In genomic region chr2:71719387-71720034, GRCm38 (mm10) we compare ENCODE assay signal across 9 mouse cellular contexts. TPM values are rescaled to one million over a fixed set of nuclear protein-coding genes. Genes with fewer than 3 reads are reported as not detected.
DNase-seq lines count a peak whose midpoint lies in the region; ATAC-seq lines count a peak whose summit lies in the region.
"Had no signal": no experiment of that assay in that cellular context is flagged by ENCODE, and none has a peak within 500 bp of the region (broad histone marks: within the 10 kb centered on the region; RNA-seq: fewer than 3 reads in every experiment).

No protein-coding gene starts in this region.

- H3K4me2 ChIP-seq in heart, embryonic 12.5 days: no peak overlapping the region
- no peak overlapping the region for H3K4me2 ChIP-seq in hindbrain, embryonic 16.5 days (ENCODE audit: low read length)

- no peaks in the 10 kb centered on the region for H3K36me3 ChIP-seq in heart, embryonic 12.5 days
- no peaks in the 10 kb centered on the region for H3K36me3 ChIP-seq in hindbrain, embryonic 16.5 days (ENCODE audit: control insufficient read depth, insufficient read depth, low read length)
- H3K36me3 ChIP-seq: G1E had no signal

- H3K4me3 ChIP-seq in heart, embryonic 12.5 days: no peak overlapping the region
- H3K4me3 ChIP-seq in hindbrain, embryonic 16.5 days (ENCODE audit: low read length): no peak overlapping the region

- DNase-seq in heart, adult 8-10 months (ENCODE audit: low spot score): peak; percentile 27
- peak; percentile 21 for DNase-seq in right cerebral cortex, postnatal 4 days
- DNase-seq in right cerebral cortex, postnatal 25 days: no peak
- no peak for DNase-seq in T-cell, adult 2 months (ENCODE audit: low spot score)
- no peak for DNase-seq in adrenal gland, adult 8-10 months
- DNase-seq: thymus, adult 18-20 months had no signal

- H3K27me3 ChIP-seq in heart, embryonic 12.5 days (replicated peaks): no peaks in the 10 kb centered on the region
- no peaks in the 10 kb centered on the region for H3K27me3 ChIP-seq in hindbrain, embryonic 16.5 days (replicated peaks; ENCODE audit: control insufficient read depth, insufficient read depth, low read length)

- no peak for ATAC-seq in heart, embryonic 12.5 days (ENCODE audit: insufficient number of reproducible peaks, low FRiP score)
- ATAC-seq in hindbrain, embryonic 16.5 days: peak; percentile 94

- H3K4me1 ChIP-seq in heart, embryonic 12.5 days (replicated peaks): peaks cover 22% of the 10 kb centered on the region
- H3K4me1 ChIP-seq in hindbrain, embryonic 16.5 days (ENCODE audit: control insufficient read depth, insufficient read depth, low read depth, low read length): peaks cover 2% of the 10 kb centered on the region; the same call in 1 of the 2 replicates

- H3K9ac ChIP-seq in heart, embryonic 12.5 days: no peak overlapping the region; the same call in 1 of the 2 replicates
- H3K9ac ChIP-seq in hindbrain, embryonic 16.5 days (ENCODE audit: low read depth, low read length): no peak overlapping the region

- H3K9me3 ChIP-seq in heart, embryonic 12.5 days (replicated peaks): no peaks in the 10 kb centered on the region
- H3K9me3 ChIP-seq in hindbrain, embryonic 16.5 days (ENCODE audit: control insufficient read depth, low read length): no peaks in the 10 kb centered on the region; the same call in 1 of the 2 replicates
- H3K9me3 ChIP-seq: G1E had no signal

- whole genome bisulfite sequencing in heart, embryonic 12.5 days: 57% methylated on average over 5 of the region's 5 CpGs
- WGBS in hindbrain, embryonic 16.5 days: 36% methylated on average over 5 of the region's 5 CpGs

- no peak overlapping the region for H3K27ac ChIP-seq in heart, embryonic 12.5 days (ENCODE audit: poor library complexity, severe bottlenecking)
- no peak overlapping the region; the same call in 1 of the 2 replicates for H3K27ac ChIP-seq in hindbrain, embryonic 16.5 days (ENCODE audit: low read depth, low read length)

RNA-seq across cellular contexts. Expression of gene Itga6, which starts 25.9 kb away (rescaled TPM):
- total RNA-seq in heart, adult 8-10 months (2022): 10 to 100 TPM; 29.1 to 67.1 (median 46.3) TPM
- polyA plus RNA-seq in heart, embryonic 12.5 days (2016; fragmentation: Nextera tagmentation; extraction: Ambion mirVana): 115 and 130 TPM in 2 replicates
- polyA plus RNA-seq in hindbrain, embryonic 16.5 days (2015; fragmentation: Nextera tagmentation; extraction: Ambion mirVana): 21.1 and 25.5 TPM in 2 replicates
- total RNA-seq in adrenal gland, adult 8-10 months (2022): 100 to 1,000 TPM; 103 to 167 (median 141) TPM

Comparison
In these comparisons a context has a peak if more than half of its experiments do, and no peak if none do; other contexts are left out.
1. DNase-seq: peak in heart, adult 8-10 months (single experiment) and right cerebral cortex, postnatal 4 days (single experiment); none in right cerebral cortex, postnatal 25 days (single experiment), T-cell, adult 2 months (single experiment) and adrenal gland, adult 8-10 months (single experiment).